Mouse (Mus musculus) granulocyte monocyte progenitor cell, adult 5-6 weeks (primary cell): ENCODE results near the gene Rbms1. TPM values are rescaled to one million over a fixed set of nuclear protein-coding genes. Genes with fewer than 3 reads are reported as not detected.

Experiments used
- ATAC-seq: replicated peaks from 2 replicates; pipeline ENCODE4 v1.8.0; 2016; ENCODE audit warnings: mild to moderate bottlenecking, moderate TSS enrichment, inconsistent platforms; ENCODE audit not compliant: poor library complexity, severe bottlenecking
- total RNA-seq, 2 experiments: library from RNA; stranded (forward) in 1 of 2; stranded (reverse) in 1 of 2; fragments of 200-712, 200-1000 nt in 1 of 2; fragments of >200 nt in 1 of 2; fragmentation: Nextera tagmentation in 1 of 2; gene quantifications; 2 replicates each; pipeline ENCODE4 v1.2.3; 2014 to 2017

Rbms1 gene
- total RNA-seq, 2 experiments from 2014 or later, result 27.5 to 30.9 TPM

DNA sequence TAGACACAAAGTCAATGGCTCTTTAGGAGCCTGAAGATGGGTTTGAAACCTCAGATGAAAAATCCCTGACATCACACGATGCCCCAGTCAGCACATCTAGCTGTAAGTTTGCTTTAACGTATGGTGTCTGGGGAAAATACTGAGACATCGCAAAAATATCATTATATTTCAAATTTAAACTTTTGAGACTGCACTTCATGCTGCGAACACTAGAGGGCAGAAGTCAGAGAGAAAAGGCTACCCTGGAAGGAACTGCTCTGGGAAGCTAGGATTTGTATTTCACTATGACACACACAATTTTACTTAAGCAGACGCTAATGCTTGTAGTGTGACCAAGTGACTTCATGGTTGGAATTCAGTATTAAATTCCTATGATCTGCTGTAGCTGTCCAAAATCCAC, 242.1 kb downstream of the Rbms1 start:
- ATAC-seq, result peak; percentile 52

DNA sequence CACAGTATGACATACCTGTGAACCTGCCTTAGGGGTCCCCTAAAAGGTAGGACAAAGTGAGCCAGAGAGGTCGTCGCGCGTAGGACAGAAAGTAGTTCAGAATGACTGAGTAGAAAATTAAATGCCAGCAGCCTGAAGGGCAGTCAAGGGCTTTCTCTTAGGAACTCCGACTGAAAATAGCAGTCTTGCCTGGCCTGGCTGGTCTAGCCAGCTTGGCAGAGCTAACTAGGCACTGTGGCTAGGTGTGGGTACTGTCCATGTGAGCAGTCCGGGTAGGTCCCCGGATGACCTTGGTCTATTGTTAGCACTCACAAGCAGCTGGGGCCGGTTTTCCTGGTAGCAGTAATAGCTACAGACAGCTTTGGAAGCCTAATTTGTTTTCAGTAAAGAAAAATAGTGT, 242.8 kb downstream of the Rbms1 start:
- ATAC-seq, result no peak

GRCm38 (mm10) chr2:60717348-60717747, 245.6 kb downstream of the Rbms1 start:
- peak; percentile 45 for ATAC-seq

DNA sequence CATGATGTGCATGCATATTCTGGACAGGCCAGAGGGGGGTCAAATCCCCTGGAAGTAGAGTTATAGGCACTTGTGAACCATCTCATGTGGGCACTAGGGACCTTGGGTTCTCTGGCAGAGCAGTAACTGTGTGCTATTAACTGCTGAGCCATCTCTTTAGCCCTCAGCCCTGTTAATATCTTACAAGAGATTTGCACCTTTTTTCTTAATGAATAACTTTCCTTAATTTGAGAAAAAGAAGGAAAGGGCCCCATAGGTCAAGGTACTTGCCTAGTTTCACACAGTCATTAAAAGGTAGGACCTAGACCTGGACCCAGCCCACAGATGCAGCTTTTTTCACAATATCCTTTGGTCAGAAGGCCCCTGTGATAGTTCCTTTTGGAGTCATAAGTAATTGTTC, 246.4 kb downstream of the Rbms1 start:
- ATAC-seq, result no peak

- no peak for ATAC-seq
Observed at GRCm38 (mm10) chr2:60715771-60716170, 247.2 kb downstream of the Rbms1 start.

- ATAC-seq, result no peak
Observed at GRCm38 (mm10) chr2:60714971-60715502, 248.0 kb downstream of the Rbms1 start.

- peak; percentile 50 for ATAC-seq
Observed at GRCm38 (mm10) chr2:60714475-60714874, 248.5 kb downstream of the Rbms1 start.

DNA sequence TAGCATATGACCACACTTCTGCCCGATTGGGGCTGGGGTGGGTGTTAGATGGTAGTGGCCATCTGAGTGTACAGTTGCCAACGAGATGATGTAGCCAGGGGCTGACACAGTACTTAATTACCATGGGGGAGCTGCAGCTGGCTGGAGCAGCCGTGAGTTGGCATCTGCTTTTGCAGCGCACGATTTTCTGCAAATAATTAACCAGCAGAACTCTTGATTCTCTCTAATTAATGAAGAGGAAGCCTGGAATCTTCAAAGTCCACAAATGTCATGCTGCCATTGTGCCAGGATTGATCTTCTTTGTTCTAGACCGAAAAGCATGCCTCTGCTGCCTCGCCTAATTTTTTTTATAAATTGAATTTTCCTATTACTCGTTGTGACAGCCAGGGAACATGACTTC, 249.1 kb downstream of the Rbms1 start:
- ATAC-seq, result no peak

GRCm38 (mm10) chr2:60712891-60713290, 250.1 kb downstream of the Rbms1 start:
- ATAC-seq, result no peak

DNA sequence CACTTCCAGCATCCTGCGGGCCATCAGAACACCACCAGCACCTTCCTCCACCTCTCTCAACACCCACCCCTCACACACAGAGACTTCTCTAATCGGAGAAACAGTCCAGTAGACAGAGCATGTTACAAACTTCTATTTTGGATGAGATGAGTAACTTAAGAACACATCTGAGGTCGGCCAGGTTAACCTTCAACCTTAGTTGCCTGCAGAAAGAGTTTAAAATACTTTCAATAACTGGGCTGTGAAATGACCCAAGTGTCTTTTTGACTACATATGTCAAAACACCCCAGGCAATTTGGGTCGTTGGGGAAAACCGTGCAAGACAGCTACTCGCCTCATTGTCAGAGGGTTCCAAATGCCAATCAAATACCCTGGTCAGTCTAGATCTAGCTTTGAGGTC, 250.5 kb downstream of the Rbms1 start:
- ATAC-seq, result no peak

- ATAC-seq, result no peak
Observed at GRCm38 (mm10) chr2:60711098-60711880, 251.7 kb downstream of the Rbms1 start.

GRCm38 (mm10) chr2:60710317-60710716, 252.7 kb downstream of the Rbms1 start:
- ATAC-seq, result no peak

GRCm38 (mm10) chr2:60708671-60709070, 254.3 kb downstream of the Rbms1 start:
- ATAC-seq, result no peak

DNA sequence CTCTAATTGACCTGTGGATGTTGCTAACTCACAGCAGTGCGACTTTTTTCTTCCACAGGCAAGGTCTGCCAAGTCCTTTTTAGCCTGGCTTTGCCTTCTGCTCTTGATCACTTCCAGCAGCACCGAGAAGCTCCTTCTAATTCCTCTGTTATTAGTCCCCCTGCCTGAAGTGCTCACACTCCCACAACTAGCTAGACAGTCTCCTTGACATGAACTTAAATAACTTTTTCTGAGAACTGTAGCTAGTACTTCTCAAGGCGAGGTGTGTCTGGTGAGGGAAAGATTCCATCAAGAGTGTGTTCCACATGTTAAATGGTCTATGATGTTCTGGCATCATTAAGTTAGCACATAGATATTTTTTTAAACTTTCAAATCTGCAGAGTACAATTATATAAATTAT, 256.1 kb downstream of the Rbms1 start:
- no peak for ATAC-seq

- no peak for ATAC-seq
Observed at GRCm38 (mm10) chr2:60705426-60705825, 257.6 kb downstream of the Rbms1 start.

DNA sequence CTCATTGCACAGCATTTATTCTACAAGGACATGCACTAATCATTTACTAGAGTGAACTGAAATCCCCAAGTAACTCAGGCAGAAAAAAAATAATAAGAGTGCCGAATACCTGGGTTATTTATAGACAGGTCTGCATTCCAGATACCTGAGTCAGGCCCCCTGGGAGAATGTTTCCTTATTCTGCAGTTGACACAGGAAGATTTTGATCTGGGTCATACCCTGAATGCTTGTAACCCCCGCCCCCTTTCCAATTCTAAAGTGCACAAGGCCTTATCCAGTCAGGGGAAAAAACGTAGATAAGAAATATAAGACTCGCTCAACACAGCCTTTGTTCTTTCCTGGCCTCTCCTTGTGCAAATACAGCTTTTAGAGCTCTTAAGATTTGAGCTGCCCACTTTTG, 259.7 kb downstream of the Rbms1 start:
- no peak for ATAC-seq

GRCm38 (mm10) chr2:60700956-60701355, 262.0 kb downstream of the Rbms1 start:
- ATAC-seq, result no peak; the same call in 1 of the 2 replicates

Other genes with a start within 250 kb of the Rbms1 start
- 0.53 TPM in 1 of 2 replicates, not detected in the other for gene Itgb6, start 240.5 kb downstream of the Rbms1 start, total RNA-seq (2014; fragmentation: Nextera tagmentation)
- not detected in 2 replicates for gene Itgb6, start 240.5 kb downstream of the Rbms1 start, total RNA-seq (2017)